Mouse (Mus musculus): ENCODE measurements around the gene Isg15.

GRCm38 (mm10) chr4:156177630-156178029, 23.0 kb downstream of the Isg15 start:
- TF ChIP-seq TAL1 (IDR thresholded peaks at IDR 0.05; ENCODE audit: low read length) (no peak), GATA1 (IDR thresholded peaks at IDR 0.05; ENCODE audit: low read length) (no peak)

Measured in erythroblast, embryonic 14.5 days (primary cell).